Mouse (Mus musculus) CD4-positive, CD25-positive, alpha-beta regulatory T cell, adult 4 months (primary cell): ENCODE measurements at regions not wholly inside any gene's neighbourhood (a gene's known extent, or its start where the extent isn't known, plus 50 kb on each side); places are given as distances from the start of the nearest gene placed in this dataset.
A peak's percentile ranks its signal among the peaks of the same experiment; 100 is the strongest.

Source experiments
- ATAC-seq: one replicate; pipeline ENCODE4 v1.8.0; 2017

GRCm38 (mm10) chr6:31220184-31220931 is 178.2 kb upstream of the Mkln1 start:
- ATAC-seq, result no peak

- peak; percentile 37 for ATAC-seq
Observed at GRCm38 (mm10) chr6:31221490-31221889, 177.0 kb upstream of the Mkln1 start.

- no peak for ATAC-seq
Observed at GRCm38 (mm10) chr6:31222024-31222579, 176.4 kb upstream of the Mkln1 start.

GRCm38 (mm10) chr6:31227406-31227805 is 171.1 kb upstream of the Mkln1 start:
- no peak for ATAC-seq

GRCm38 (mm10) chr6:31228061-31228460 is 170.5 kb upstream of the Mkln1 start:
- ATAC-seq, result no peak

GRCm38 (mm10) chr6:31231821-31232220 is 166.7 kb upstream of the Mkln1 start:
- no peak for ATAC-seq

GRCm38 (mm10) chr6:31233252-31233993 is 165.1 kb upstream of the Mkln1 start:
- peak; percentile 39 for ATAC-seq

- peak; percentile 79 for ATAC-seq
Observed at GRCm38 (mm10) chr6:31240051-31240450, 158.5 kb upstream of the Mkln1 start.

- no peak for ATAC-seq
Observed at GRCm38 (mm10) chr6:31250526-31250925, 148.0 kb upstream of the Mkln1 start.

- ATAC-seq, result no peak
Observed at GRCm38 (mm10) chr6:31253251-31253935, 145.1 kb upstream of the Mkln1 start.

GRCm38 (mm10) chr6:31260645-31261345 is 137.7 kb upstream of the Mkln1 start:
- no peak for ATAC-seq

- no peak for ATAC-seq
Observed at GRCm38 (mm10) chr6:31261797-31262540, 136.6 kb upstream of the Mkln1 start.

- ATAC-seq, result no peak
Observed at GRCm38 (mm10) chr6:31262651-31263050, 135.9 kb upstream of the Mkln1 start.

GRCm38 (mm10) chr6:31263821-31264220 is 134.7 kb upstream of the Mkln1 start:
- no peak for ATAC-seq

GRCm38 (mm10) chr6:31266441-31267040 is 132.0 kb upstream of the Mkln1 start:
- no peak for ATAC-seq

GRCm38 (mm10) chr6:31268057-31268456 is 130.5 kb upstream of the Mkln1 start:
- no peak for ATAC-seq

- no peak for ATAC-seq
Observed at GRCm38 (mm10) chr6:31273816-31274215, 124.7 kb upstream of the Mkln1 start.

- no peak for ATAC-seq
Observed at GRCm38 (mm10) chr6:31274236-31274635, 124.3 kb upstream of the Mkln1 start.

- no peak for ATAC-seq
Observed at GRCm38 (mm10) chr6:31277792-31278191, 120.7 kb upstream of the Mkln1 start.

- ATAC-seq, result no peak
Observed at GRCm38 (mm10) chr6:31283973-31284372, 114.6 kb upstream of the Mkln1 start.

GRCm38 (mm10) chr6:31284390-31284789 is 114.1 kb upstream of the Mkln1 start:
- no peak for ATAC-seq
